Mouse (Mus musculus): Measurements from ENCODE around the gene Nat8f4. TPM values are rescaled to one million over a fixed set of nuclear protein-coding genes. Genes with fewer than 3 reads are reported as not detected.

The Nat8f4 gene
- polyA plus RNA-seq, 1 experiment from 2014 or later = 7.0 TPM

- Histone ChIP-seq H3K9ac (ENCODE audit: low read length) (no peak overlapping the region), H3K36me3 (ENCODE audit: control insufficient read depth, insufficient read depth, low read length) (no peaks in the 10 kb centered on the region), H3K9me3 (ENCODE audit: control insufficient read depth, low read length) (no peaks in the 10 kb centered on the region), H3K4me1 (replicated peaks; ENCODE audit: control insufficient read depth, insufficient read depth, low read length) (no peaks in the 10 kb centered on the region), H3K4me2 (ENCODE audit: low read depth, low read length, severe bottlenecking) (no peak overlapping the region), H3K27me3 (ENCODE audit: control insufficient read depth, insufficient read depth, low read length) (no peaks in the 10 kb centered on the region), H3K27ac (ENCODE audit: low read depth, low read length) (no peak overlapping the region), H3K4me3 (ENCODE audit: low read depth, low read length) (no peak overlapping the region)
- ATAC-seq (replicated peaks; ENCODE audit: low FRiP score) (no peak), DNase-seq (ENCODE audit: low spot score) (no peak)
- 80% methylated on average over 2 of the region's 2 CpGs for WGBS
Measured at GRCm38 (mm10) chr6:85863136-85863535, 41.5 kb downstream of the Nat8f4 start.

GRCm38 (mm10) chr6:85862565-85862964 lies 42.1 kb downstream of the Nat8f4 start:
- DNase-seq (ENCODE audit: low spot score) (no peak), ATAC-seq (replicated peaks; ENCODE audit: low FRiP score) (no peak)
- Histone ChIP-seq H3K27me3 (ENCODE audit: control insufficient read depth, insufficient read depth, low read length) (no peaks in the 10 kb centered on the region), H3K4me1 (replicated peaks; ENCODE audit: control insufficient read depth, insufficient read depth, low read length) (no peaks in the 10 kb centered on the region), H3K4me3 (ENCODE audit: low read depth, low read length) (no peak overlapping the region), H3K36me3 (ENCODE audit: control insufficient read depth, insufficient read depth, low read length) (no peaks in the 10 kb centered on the region), H3K9ac (ENCODE audit: low read length) (no peak overlapping the region), H3K9me3 (ENCODE audit: control insufficient read depth, low read length) (no peaks in the 10 kb centered on the region), H3K4me2 (ENCODE audit: low read depth, low read length, severe bottlenecking) (no peak overlapping the region), H3K27ac (ENCODE audit: low read depth, low read length) (no peak overlapping the region)
- WGBS = 75% methylated on average over 3 of the region's 3 CpGs

- 86% methylated on average over 3 of the region's 3 CpGs for WGBS
- no peak overlapping the region for H3K4me2 ChIP-seq (ENCODE audit: low read depth, low read length, severe bottlenecking)
- no peaks in the 10 kb centered on the region for H3K4me1 ChIP-seq (replicated peaks; ENCODE audit: control insufficient read depth, insufficient read depth, low read length)
- H3K36me3 ChIP-seq (ENCODE audit: control insufficient read depth, insufficient read depth, low read length) = no peaks in the 10 kb centered on the region
- DNase-seq (ENCODE audit: low spot score) (no peak), ATAC-seq (replicated peaks; ENCODE audit: low FRiP score) (no peak)
- no peaks in the 10 kb centered on the region for H3K9me3 ChIP-seq (ENCODE audit: control insufficient read depth, low read length)
- no peaks in the 10 kb centered on the region for H3K27me3 ChIP-seq (ENCODE audit: control insufficient read depth, insufficient read depth, low read length)
- H3K9ac ChIP-seq (ENCODE audit: low read length) = no peak overlapping the region
- no peak overlapping the region for H3K4me3 ChIP-seq (ENCODE audit: low read depth, low read length)
- H3K27ac ChIP-seq (ENCODE audit: low read depth, low read length) = no peak overlapping the region
Measured at GRCm38 (mm10) chr6:85861247-85861646, 43.4 kb downstream of the Nat8f4 start.

- no peak overlapping the region for H3K4me3 ChIP-seq (ENCODE audit: low read depth, low read length)
- no peak for ATAC-seq (replicated peaks; ENCODE audit: low FRiP score)
- H3K9ac ChIP-seq (ENCODE audit: low read length) = no peak overlapping the region
- H3K9me3 ChIP-seq (ENCODE audit: control insufficient read depth, low read length) = no peaks in the 10 kb centered on the region
- H3K36me3 ChIP-seq (ENCODE audit: control insufficient read depth, insufficient read depth, low read length) = no peaks in the 10 kb centered on the region
- no peaks in the 10 kb centered on the region for H3K4me1 ChIP-seq (replicated peaks; ENCODE audit: control insufficient read depth, insufficient read depth, low read length)
- WGBS = 74% methylated on average over 1 of the region's 1 CpGs
- no peak overlapping the region for H3K27ac ChIP-seq (ENCODE audit: low read depth, low read length)
- H3K27me3 ChIP-seq (ENCODE audit: control insufficient read depth, insufficient read depth, low read length) = no peaks in the 10 kb centered on the region
- no peak for DNase-seq (ENCODE audit: low spot score)
- no peak overlapping the region for H3K4me2 ChIP-seq (ENCODE audit: low read depth, low read length, severe bottlenecking)
Measured at GRCm38 (mm10) chr6:85856194-85856678, 48.4 kb downstream of the Nat8f4 start.

GRCm38 (mm10) chr6:85853481-85853880 lies 51.2 kb downstream of the Nat8f4 start:
- Histone ChIP-seq H3K4me1 (replicated peaks; ENCODE audit: control insufficient read depth, insufficient read depth, low read length) (no peaks in the 10 kb centered on the region), H3K4me3 (ENCODE audit: low read depth, low read length) (no peak overlapping the region), H3K4me2 (ENCODE audit: low read depth, low read length, severe bottlenecking) (no peak overlapping the region), H3K9me3 (ENCODE audit: control insufficient read depth, low read length) (no peaks in the 10 kb centered on the region), H3K27me3 (ENCODE audit: control insufficient read depth, insufficient read depth, low read length) (no peaks in the 10 kb centered on the region), H3K9ac (ENCODE audit: low read length) (no peak overlapping the region), H3K36me3 (ENCODE audit: control insufficient read depth, insufficient read depth, low read length) (no peaks in the 10 kb centered on the region), H3K27ac (ENCODE audit: low read depth, low read length) (no peak overlapping the region)
- no peak for DNase-seq (ENCODE audit: low spot score)
- no peak for ATAC-seq (replicated peaks; ENCODE audit: low FRiP score)
- 86% methylated on average over 3 of the region's 3 CpGs for WGBS

GRCm38 (mm10) chr6:85851062-85851773 lies 53.5 kb downstream of the Nat8f4 start:
- H3K9ac ChIP-seq (ENCODE audit: low read length) = no peak overlapping the region
- no peaks in the 10 kb centered on the region for H3K27me3 ChIP-seq (ENCODE audit: control insufficient read depth, insufficient read depth, low read length)
- 93% methylated on average over 7 of the region's 7 CpGs for WGBS
- H3K36me3 ChIP-seq (ENCODE audit: control insufficient read depth, insufficient read depth, low read length) = no peaks in the 10 kb centered on the region
- no peaks in the 10 kb centered on the region for H3K4me1 ChIP-seq (replicated peaks; ENCODE audit: control insufficient read depth, insufficient read depth, low read length)
- ATAC-seq (replicated peaks; ENCODE audit: low FRiP score) (no peak), DNase-seq (ENCODE audit: low spot score) (no peak)
- no peak overlapping the region for H3K4me3 ChIP-seq (ENCODE audit: low read depth, low read length)
- H3K9me3 ChIP-seq (ENCODE audit: control insufficient read depth, low read length) = no peaks in the 10 kb centered on the region
- no peak overlapping the region for H3K27ac ChIP-seq (ENCODE audit: low read depth, low read length)
- H3K4me2 ChIP-seq (ENCODE audit: low read depth, low read length, severe bottlenecking) = no peak overlapping the region

- Histone ChIP-seq H3K4me2 (ENCODE audit: low read depth, low read length, severe bottlenecking) (no peak overlapping the region), H3K36me3 (ENCODE audit: control insufficient read depth, insufficient read depth, low read length) (no peaks in the 10 kb centered on the region), H3K4me1 (replicated peaks; ENCODE audit: control insufficient read depth, insufficient read depth, low read length) (no peaks in the 10 kb centered on the region), H3K9ac (ENCODE audit: low read length) (no peak overlapping the region), H3K27ac (ENCODE audit: low read depth, low read length) (no peak overlapping the region), H3K4me3 (ENCODE audit: low read depth, low read length) (no peak overlapping the region), H3K27me3 (ENCODE audit: control insufficient read depth, insufficient read depth, low read length) (no peaks in the 10 kb centered on the region), H3K9me3 (ENCODE audit: control insufficient read depth, low read length) (no peaks in the 10 kb centered on the region)
- 23% methylated on average over 2 of the region's 2 CpGs for WGBS
- no peak for DNase-seq (ENCODE audit: low spot score)
- ATAC-seq (replicated peaks; ENCODE audit: low FRiP score) = no peak
Measured at GRCm38 (mm10) chr6:85849240-85849639, 55.4 kb downstream of the Nat8f4 start.
